Mouse (Mus musculus): ENCODE measurements around the gene Supt6.
A peak's percentile ranks its signal among the peaks of the same experiment; 100 is the strongest.
"Not testable (repeated sequence)": the region's sequence is repeated elsewhere in the genome, so short reads cannot be mapped to it uniquely, and the experiment has no call there.

Supt6 gene

GRCm38 (mm10) chr11:78215709-78216317 is 30.0 kb downstream of the Supt6 start:
- no peak for DNase-seq

- DNase-seq = peak; percentile 13
These were observed 32.5 kb downstream of the Supt6 start for GRCm38 (mm10) chr11:78213086-78213817.

GRCm38 (mm10) chr11:78211513-78211912 is 34.3 kb downstream of the Supt6 start:
- no peak for DNase-seq

- no peak for DNase-seq
These were observed 35.2 kb downstream of the Supt6 start for GRCm38 (mm10) chr11:78210615-78211014.

GRCm38 (mm10) chr11:78209886-78210285 is 35.9 kb downstream of the Supt6 start:
- no peak for DNase-seq

- no peak for DNase-seq
These were observed 38.6 kb downstream of the Supt6 start for GRCm38 (mm10) chr11:78207190-78207589.

GRCm38 (mm10) chr11:78205361-78206206 is 40.2 kb downstream of the Supt6 start:
- DNase-seq = no peak

GRCm38 (mm10) chr11:78204287-78204686 is 41.5 kb downstream of the Supt6 start:
- DNase-seq = no peak

- no peak for DNase-seq
These were observed 43.4 kb downstream of the Supt6 start for GRCm38 (mm10) chr11:78202372-78202771.

- no peak for DNase-seq
These were observed 50.5 kb downstream of the Supt6 start for GRCm38 (mm10) chr11:78195101-78195863.

GRCm38 (mm10) chr11:78194411-78195100 is 51.2 kb downstream of the Supt6 start:
- peak; percentile 89 for DNase-seq

GRCm38 (mm10) chr11:78193113-78193512 is 52.7 kb downstream of the Supt6 start, which contains the start of gene Proca1:
Proca1 (plus strand) TSS chr11:78193392.
- DNase-seq = no peak

GRCm38 (mm10) chr11:78190041-78190440 is 55.7 kb downstream of the Supt6 start:
- DNase-seq = no peak

- DNase-seq = peak; percentile 68
These were observed 56.4 kb downstream of the Supt6 start for GRCm38 (mm10) chr11:78189234-78190040.

- peak; percentile 75 for DNase-seq
These were observed 57.2 kb downstream of the Supt6 start, which contains the start of gene Rab34 for GRCm38 (mm10) chr11:78188331-78189233. Rab34 (plus strand) TSS chr11:78188430.

- not testable (repeated sequence) for DNase-seq
These were observed 61.1 kb downstream of the Supt6 start for GRCm38 (mm10) chr11:78184702-78185101.

GRCm38 (mm10) chr11:78183884-78184514 is 61.8 kb downstream of the Supt6 start:
- no peak for DNase-seq

- peak; percentile 85 for DNase-seq
These were observed 62.6 kb downstream of the Supt6 start, which contains the start of gene Rpl23a for GRCm38 (mm10) chr11:78182961-78183844. Rpl23a (minus strand) TSS chr11:78183584.
